Mouse (Mus musculus): ENCODE results near the gene Dctn1. TPM values are rescaled to one million over a fixed set of nuclear protein-coding genes. Genes with fewer than 3 reads are reported as not detected.

Gene Dctn1
- 75.1 and 81.6 TPM in 2 replicates for polyA plus RNA-seq (2014; fragmentation: Nextera tagmentation; extraction: Ambion mirVana)

DNA sequence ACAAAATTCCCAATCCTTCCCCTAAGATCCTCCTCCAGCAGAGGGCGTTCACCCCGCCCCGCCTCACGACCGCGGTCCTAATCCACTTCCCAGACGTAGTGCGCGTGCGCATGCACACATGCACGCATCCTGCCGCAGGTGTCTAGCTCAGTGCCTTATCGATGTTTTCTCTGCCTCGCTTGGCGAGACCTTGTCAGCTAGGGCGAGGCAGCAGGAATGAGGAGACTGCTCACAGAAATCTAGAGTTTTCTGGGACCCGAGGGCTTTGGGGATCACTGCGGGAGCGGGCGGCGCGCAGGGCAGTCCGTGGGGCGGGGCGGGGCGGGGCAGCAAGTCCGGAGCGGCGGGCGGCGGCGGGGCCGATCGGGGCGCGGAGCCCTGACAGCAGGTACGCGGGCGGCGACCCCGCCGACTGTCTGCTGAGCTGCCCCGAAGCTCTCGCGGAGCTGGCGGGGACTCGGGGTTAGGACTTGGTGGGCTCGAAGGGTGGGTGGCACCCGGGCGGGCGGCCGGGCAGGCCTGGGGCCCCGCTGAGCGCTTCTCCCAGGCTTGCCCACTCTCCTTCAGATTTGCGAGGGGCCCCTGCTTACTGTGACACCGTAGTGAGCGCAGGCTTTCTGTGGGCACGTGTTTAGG is at the start of gene Dctn1:
Gene Dctn1, plus strand, starts transcription at position 314 of the 636 bp plus-strand sequence.
- peak within 1 kb of the TSS; percentile 84 for H3K9ac ChIP-seq (ENCODE audit: low read depth, low read length)
- H3K4me1 ChIP-seq (replicated peaks; ENCODE audit: control insufficient read depth, insufficient read depth, low read length), result peaks cover 6% of the 10 kb centered on the region; the same call in 1 of the 2 replicates
- under 1% methylated on average over 57 of the region's 58 CpGs for WGBS
- H3K36me3 ChIP-seq (ENCODE audit: control insufficient read depth, insufficient read depth, low read length), result 0 out of 2 replicates have a peak, but pooled peaks cover 2% of the 10 kb centered on the region
- ATAC-seq (ENCODE audit: low FRiP score) (peak; percentile 85), DNase-seq (ENCODE audit: low spot score) (peak; percentile 97)
- H3K4me3 ChIP-seq (ENCODE audit: low read depth, low read length), result peak within 1 kb of the TSS; percentile 80
- peak within 1 kb of the TSS; percentile 56 for H3K4me2 ChIP-seq (replicated peaks; ENCODE audit: low read depth, low read length)
- H3K27me3 ChIP-seq (ENCODE audit: control insufficient read depth, insufficient read depth, low read length), result peaks cover 22% of the 10 kb centered on the region
- H3K9me3 ChIP-seq (ENCODE audit: control insufficient read depth, low read length), result no peaks in the 10 kb centered on the region
- peak within 1 kb of the TSS; percentile 86 for H3K27ac ChIP-seq (ENCODE audit: low read depth, low read length)

GRCm38 (mm10) chr6:83116373-83117164 is 49.2 kb upstream of the Dctn1 start:
- H3K9me3 ChIP-seq (ENCODE audit: control insufficient read depth, low read length), result no peaks in the 10 kb centered on the region
- H3K9ac ChIP-seq (ENCODE audit: low read depth, low read length), result peak overlapping the region; percentile 88
- peaks cover 9% of the 10 kb centered on the region; the same call in 1 of the 2 replicates for H3K4me1 ChIP-seq (replicated peaks; ENCODE audit: control insufficient read depth, insufficient read depth, low read length)
- DNase-seq (ENCODE audit: low spot score), result no peak
- H3K27me3 ChIP-seq (ENCODE audit: control insufficient read depth, insufficient read depth, low read length), result no peaks in the 10 kb centered on the region
- 81% methylated on average over 11 of the region's 11 CpGs for WGBS
- ATAC-seq (ENCODE audit: low FRiP score), result no peak
- H3K27ac ChIP-seq (ENCODE audit: low read depth, low read length), result no peak overlapping the region
- peak overlapping the region; percentile 83 for H3K4me2 ChIP-seq (replicated peaks; ENCODE audit: low read depth, low read length)
- peak overlapping the region; percentile 88 for H3K4me3 ChIP-seq (ENCODE audit: low read depth, low read length)
- H3K36me3 ChIP-seq (ENCODE audit: control insufficient read depth, insufficient read depth, low read length), result 0 out of 2 replicates have a peak, but pooled peaks cover 7% of the 10 kb centered on the region

DNA sequence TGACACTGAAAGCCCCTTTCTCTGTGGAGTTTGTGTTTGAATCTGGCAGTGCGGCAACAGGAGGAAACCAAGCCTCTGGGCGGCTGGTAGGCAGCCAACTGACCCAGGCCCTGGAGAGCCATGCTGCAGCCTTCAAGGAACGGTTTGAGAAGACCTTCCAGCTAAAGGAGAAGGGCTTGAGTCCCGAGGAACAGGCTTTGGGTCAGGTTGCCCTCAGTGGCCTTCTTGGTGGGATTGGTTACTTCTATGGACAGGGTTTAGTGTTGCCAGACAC is 48.6 kb upstream of the Dctn1 start:
- no peak overlapping the region for H3K4me3 ChIP-seq (ENCODE audit: low read depth, low read length)
- no peak overlapping the region for H3K4me2 ChIP-seq (replicated peaks; ENCODE audit: low read depth, low read length)
- no peaks in the 10 kb centered on the region for H3K9me3 ChIP-seq (ENCODE audit: control insufficient read depth, low read length)
- no peak overlapping the region for H3K27ac ChIP-seq (ENCODE audit: low read depth, low read length)
- H3K36me3 ChIP-seq (ENCODE audit: control insufficient read depth, insufficient read depth, low read length), result 0 out of 2 replicates have a peak, but pooled peaks cover 7% of the 10 kb centered on the region
- H3K4me1 ChIP-seq (replicated peaks; ENCODE audit: control insufficient read depth, insufficient read depth, low read length), result peaks cover 9% of the 10 kb centered on the region; the same call in 1 of the 2 replicates
- no peak overlapping the region for H3K9ac ChIP-seq (ENCODE audit: low read depth, low read length)
- DNase-seq (ENCODE audit: low spot score) (no peak), ATAC-seq (ENCODE audit: low FRiP score) (no peak)
- H3K27me3 ChIP-seq (ENCODE audit: control insufficient read depth, insufficient read depth, low read length), result no peaks in the 10 kb centered on the region
- 90% methylated on average over 4 of the region's 4 CpGs for WGBS

GRCm38 (mm10) chr6:83117616-83118015 is 48.1 kb upstream of the Dctn1 start:
- H3K9ac ChIP-seq (ENCODE audit: low read depth, low read length), result no peak overlapping the region
- H3K9me3 ChIP-seq (ENCODE audit: control insufficient read depth, low read length), result no peaks in the 10 kb centered on the region
- DNase-seq (ENCODE audit: low spot score) (no peak), ATAC-seq (ENCODE audit: low FRiP score) (no peak)
- H3K4me3 ChIP-seq (ENCODE audit: low read depth, low read length), result no peak overlapping the region
- H3K27ac ChIP-seq (ENCODE audit: low read depth, low read length), result no peak overlapping the region
- WGBS, result 93% methylated on average over 13 of the region's 13 CpGs
- no peaks in the 10 kb centered on the region for H3K27me3 ChIP-seq (ENCODE audit: control insufficient read depth, insufficient read depth, low read length)
- no peak overlapping the region for H3K4me2 ChIP-seq (replicated peaks; ENCODE audit: low read depth, low read length)
- 0 out of 2 replicates have a peak, but pooled peaks cover 7% of the 10 kb centered on the region for H3K36me3 ChIP-seq (ENCODE audit: control insufficient read depth, insufficient read depth, low read length)
- H3K4me1 ChIP-seq (replicated peaks; ENCODE audit: control insufficient read depth, insufficient read depth, low read length), result peaks cover 9% of the 10 kb centered on the region; the same call in 1 of the 2 replicates

- Histone ChIP-seq H3K27ac (ENCODE audit: low read depth, low read length) (no peak overlapping the region), H3K4me2 (replicated peaks; ENCODE audit: low read depth, low read length) (no peak overlapping the region), H3K27me3 (ENCODE audit: control insufficient read depth, insufficient read depth, low read length) (no peaks in the 10 kb centered on the region), H3K9ac (ENCODE audit: low read depth, low read length) (0 out of 2 replicates have a peak overlapping the region, but pooled peaks have one; percentile 27), H3K36me3 (ENCODE audit: control insufficient read depth, insufficient read depth, low read length) (0 out of 2 replicates have a peak, but pooled peaks cover 7% of the 10 kb centered on the region), H3K9me3 (ENCODE audit: control insufficient read depth, low read length) (no peaks in the 10 kb centered on the region), H3K4me3 (ENCODE audit: low read depth, low read length) (no peak overlapping the region), H3K4me1 (replicated peaks; ENCODE audit: control insufficient read depth, insufficient read depth, low read length) (peaks cover 14% of the 10 kb centered on the region; the same call in 1 of the 2 replicates)
- 85% methylated on average over 11 of the region's 11 CpGs for WGBS
- DNase-seq (ENCODE audit: low spot score) (no peak), ATAC-seq (ENCODE audit: low FRiP score) (no peak)
Measured at GRCm38 (mm10) chr6:83118369-83118768, 47.4 kb upstream of the Dctn1 start.

DNA sequence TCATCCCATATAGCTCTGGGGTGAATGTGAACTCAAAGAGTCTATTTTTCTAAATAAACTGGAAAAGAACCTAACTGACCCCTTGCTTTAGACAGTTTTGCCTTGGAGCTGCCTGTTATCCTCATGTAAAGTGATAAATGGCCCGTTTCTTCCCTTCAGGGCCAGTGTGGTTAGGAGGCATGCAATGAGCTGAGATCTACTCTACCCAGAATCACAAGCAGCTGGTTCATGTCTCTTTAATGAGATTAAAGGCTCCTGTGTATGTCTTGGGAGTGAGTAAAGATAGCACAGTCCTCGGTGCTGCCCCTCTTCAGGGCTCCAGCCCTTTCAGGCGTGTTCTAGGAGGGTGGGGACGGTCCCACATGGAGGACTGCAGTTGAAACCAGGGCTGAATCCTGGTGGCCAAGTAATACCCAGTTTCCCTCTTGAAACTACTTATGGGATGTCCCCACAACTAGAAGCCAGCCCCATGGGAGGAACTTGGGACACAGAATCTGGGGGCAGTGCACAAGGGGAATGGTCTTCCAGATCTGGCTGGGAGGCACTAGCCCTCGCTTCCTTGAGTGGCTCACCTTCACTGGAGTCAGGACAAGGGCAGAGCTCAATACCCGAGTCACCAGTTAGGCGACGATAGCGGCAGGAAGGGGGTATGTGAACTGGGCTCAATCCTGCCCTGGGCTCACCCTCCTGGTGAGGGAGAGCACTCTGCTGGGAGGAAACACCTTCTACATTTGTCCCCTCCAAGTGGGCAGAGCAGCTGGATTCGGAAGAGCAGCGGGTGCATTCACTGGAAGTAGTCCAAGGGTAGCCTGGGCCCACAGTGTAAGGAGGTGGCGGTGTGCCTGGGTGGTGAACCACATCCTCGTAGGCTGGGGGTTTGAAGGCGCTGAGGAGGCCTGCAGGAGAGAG is 46.6 kb upstream of the Dctn1 start:
- WGBS, result 87% methylated on average over 14 of the region's 14 CpGs
- Histone ChIP-seq H3K4me2 (replicated peaks; ENCODE audit: low read depth, low read length) (no peak overlapping the region), H3K27me3 (ENCODE audit: control insufficient read depth, insufficient read depth, low read length) (no peaks in the 10 kb centered on the region), H3K9ac (ENCODE audit: low read depth, low read length) (peak overlapping the region; percentile 91; the same call in 1 of the 2 replicates), H3K27ac (ENCODE audit: low read depth, low read length) (no peak overlapping the region), H3K9me3 (ENCODE audit: control insufficient read depth, low read length) (no peaks in the 10 kb centered on the region), H3K4me3 (ENCODE audit: low read depth, low read length) (0 out of 2 replicates have a peak overlapping the region, but pooled peaks have one; percentile 2), H3K4me1 (replicated peaks; ENCODE audit: control insufficient read depth, insufficient read depth, low read length) (peaks cover 14% of the 10 kb centered on the region; the same call in 1 of the 2 replicates), H3K36me3 (ENCODE audit: control insufficient read depth, insufficient read depth, low read length) (0 out of 2 replicates have a peak, but pooled peaks cover 7% of the 10 kb centered on the region)
- no peak for DNase-seq (ENCODE audit: low spot score)
- no peak for ATAC-seq (ENCODE audit: low FRiP score)

DNA sequence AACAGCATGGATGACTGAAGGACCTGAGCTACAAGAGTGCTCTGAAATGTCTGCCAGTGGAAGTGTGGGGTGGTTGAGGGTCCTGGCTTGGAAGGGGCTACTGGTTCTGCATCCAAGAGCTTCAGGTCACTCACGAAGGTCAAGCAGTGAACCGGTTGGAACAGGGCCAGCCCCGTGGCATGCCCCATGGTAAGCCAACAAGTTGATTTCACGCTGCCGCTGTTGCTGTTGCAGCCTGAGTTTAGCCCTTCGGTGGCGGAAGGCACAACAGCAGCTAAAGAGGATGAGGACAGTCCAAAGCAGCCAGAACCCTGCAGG is 46.0 kb upstream of the Dctn1 start:
- 67% methylated on average over 7 of the region's 7 CpGs for WGBS
- no peak for ATAC-seq (ENCODE audit: low FRiP score)
- H3K27me3 ChIP-seq (ENCODE audit: control insufficient read depth, insufficient read depth, low read length), result no peaks in the 10 kb centered on the region
- H3K4me1 ChIP-seq (replicated peaks; ENCODE audit: control insufficient read depth, insufficient read depth, low read length), result peaks cover 17% of the 10 kb centered on the region; the same call in 1 of the 2 replicates
- 0 out of 2 replicates have a peak, but pooled peaks cover 7% of the 10 kb centered on the region for H3K36me3 ChIP-seq (ENCODE audit: control insufficient read depth, insufficient read depth, low read length)
- H3K9ac ChIP-seq (ENCODE audit: low read depth, low read length), result peak overlapping the region; percentile 91; the same call in 1 of the 2 replicates
- no peaks in the 10 kb centered on the region for H3K9me3 ChIP-seq (ENCODE audit: control insufficient read depth, low read length)
- peak overlapping the region; percentile 81 for H3K4me2 ChIP-seq (replicated peaks; ENCODE audit: low read depth, low read length)
- no peak for DNase-seq (ENCODE audit: low spot score)
- no peak overlapping the region for H3K27ac ChIP-seq (ENCODE audit: low read depth, low read length)
- peak overlapping the region; percentile 72 for H3K4me3 ChIP-seq (ENCODE audit: low read depth, low read length)
